Mouse (Mus musculus): ENCODE measurements around the gene Slc38a3.

DNA sequence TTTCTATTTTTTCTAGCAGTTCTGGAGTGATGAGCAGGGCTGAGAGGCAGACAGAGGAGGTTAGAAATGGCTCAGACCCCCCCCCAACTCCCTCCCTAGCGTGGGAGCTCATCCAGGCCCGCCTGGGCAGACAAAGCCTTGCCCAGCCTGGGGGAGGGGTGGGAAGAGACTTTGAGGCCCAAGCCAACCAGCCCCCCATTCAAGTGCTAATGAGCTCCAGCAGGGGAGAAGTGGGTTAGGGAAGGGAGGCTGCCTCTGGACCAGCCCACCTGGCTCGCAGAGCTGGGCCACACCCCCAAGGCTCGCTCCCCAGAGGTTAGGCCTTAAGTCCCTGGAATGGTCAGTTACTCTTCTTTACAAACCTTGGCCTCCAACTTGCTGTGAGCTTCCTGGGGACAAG is 38.8 kb downstream of the Slc38a3 start:
- no peak for TF ChIP-seq CTCF (IDR thresholded peaks at IDR 0.05 in 2 of 3, conservative IDR thresholded peaks at IDR 0.05 in 1 of 3; ENCODE audit: control insufficient read depth in 1 of 3, insufficient read depth in 1 of 3, low read depth in 2 of 3, low read length in 3 of 3, poor library complexity in 1 of 3, severe bottlenecking in 1 of 3)
- no peak for TF ChIP-seq CHD1 (IDR thresholded peaks at IDR 0.05; ENCODE audit: low read depth, low read length)
- no peak for TF ChIP-seq EP300 (IDR thresholded peaks at IDR 0.05; ENCODE audit: low read depth in 1 of 2, low read length in 2 of 2)
- no peak for TF ChIP-seq CHD2 (IDR thresholded peaks at IDR 0.05; ENCODE audit: low read length)
- no peak for TF ChIP-seq TBP (IDR thresholded peaks at IDR 0.05; ENCODE audit: low read depth, low read length)
- TF ChIP-seq GABPA (IDR thresholded peaks at IDR 0.05; ENCODE audit: low read depth, low read length), result no peak
- TF ChIP-seq MAX (IDR thresholded peaks at IDR 0.05; ENCODE audit: low read length), result no peak
- no peak for TF ChIP-seq POLR2AphosphoS5 (IDR thresholded peaks at IDR 0.05; ENCODE audit: borderline replicate concordance, low read depth, low read length)
- no peak for TF ChIP-seq USF1 (IDR thresholded peaks at IDR 0.05; ENCODE audit: low read depth, low read length)

Data from MEL (cell line).